Mouse (Mus musculus): ENCODE results near the gene Nfia. TPM values are rescaled to one million over a fixed set of nuclear protein-coding genes. Genes with fewer than 3 reads are reported as not detected.

The Nfia gene
- polyA plus RNA-seq, 1 experiment from 2014 or later = 49.2 TPM

Other genes with a start within 250 kb of the Nfia start
- gene E130114P18Rik, start 5.3 kb downstream of the Nfia start, polyA plus RNA-seq (2014; fragmentation: Nextera tagmentation; extraction: Ambion mirVana) = 26.3 and 28.0 TPM in 2 replicates